Mouse (Mus musculus) liver, adult (tissue): Measurements from ENCODE around the gene Pus7.

ENCODE experiments used
- GATA4 ChIP-seq: IDR thresholded peaks from 2 replicates; pipeline ENCODE4 v1.6.1; 2014; ENCODE audit warnings: mild to moderate bottlenecking, low read length; ENCODE audit not compliant: insufficient replicate concordance

Pus7 gene

DNA sequence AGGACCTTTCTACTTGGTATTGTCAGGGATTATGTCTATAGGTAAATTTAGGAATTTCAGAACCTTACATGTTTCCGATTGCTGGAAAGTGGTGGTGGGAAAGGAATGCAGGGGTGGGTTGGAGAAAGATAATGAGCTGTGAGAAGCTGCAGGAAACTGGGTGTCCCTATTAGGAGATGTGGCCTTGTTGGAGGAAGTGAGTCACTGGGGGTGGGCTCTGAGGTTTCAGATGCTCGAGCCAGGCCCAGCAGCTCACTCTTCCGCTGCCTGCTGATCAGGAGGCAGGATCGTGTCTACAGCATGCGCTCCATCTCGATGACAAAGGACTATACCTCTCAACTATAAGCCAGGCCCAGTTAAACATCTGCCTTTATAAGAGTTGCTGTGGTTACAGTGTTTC, 9.3 kb downstream of the Pus7 start:
- no peak for TF ChIP-seq GATA4

GRCm38 (mm10) chr5:23771105-23771504, 12.4 kb downstream of the Pus7 start:
- no peak for TF ChIP-seq GATA4

DNA sequence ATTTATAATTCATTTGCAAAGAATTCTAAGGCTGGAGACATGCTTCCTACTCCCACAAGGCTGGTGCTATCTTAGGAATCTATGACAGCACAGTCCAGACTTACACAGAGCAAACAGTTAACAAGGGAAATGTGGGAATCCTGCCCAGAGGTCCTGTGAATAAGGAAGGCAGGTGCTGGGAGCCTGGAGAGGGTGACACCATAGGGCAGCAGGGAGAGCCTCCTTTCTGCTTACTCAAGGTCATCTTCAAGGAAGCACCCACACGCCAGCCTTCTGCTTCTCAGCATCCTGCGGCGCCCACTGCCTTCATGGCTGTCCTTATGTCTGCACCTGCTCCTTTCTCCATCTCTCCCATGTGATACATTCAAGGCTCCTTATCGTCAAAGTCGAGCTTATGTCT, 19.0 kb downstream of the Pus7 start:
- TF ChIP-seq GATA4, result no peak

DNA sequence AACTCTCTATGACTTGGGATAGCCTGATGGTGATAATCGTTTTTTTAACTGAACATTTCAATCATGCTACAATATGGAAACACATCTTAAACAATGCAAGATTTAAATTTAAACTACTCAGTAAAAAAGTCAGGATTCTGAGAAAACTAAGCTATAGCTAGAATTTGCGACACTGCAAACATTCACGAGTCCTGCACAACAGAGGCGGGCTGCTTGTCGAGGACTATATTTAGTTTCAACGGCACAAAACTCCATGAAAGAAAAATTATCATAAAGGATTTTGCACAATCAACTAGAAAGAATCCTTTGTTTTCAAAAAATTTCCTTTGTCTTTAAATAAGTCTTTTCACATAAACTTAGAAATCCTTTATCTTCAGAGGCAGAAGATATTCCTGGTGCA, 21.0 kb downstream of the Pus7 start:
- TF ChIP-seq GATA4, result no peak

- TF ChIP-seq GATA4, result no peak
Measured at GRCm38 (mm10) chr5:23758633-23759032, 24.9 kb downstream of the Pus7 start.

- no peak for TF ChIP-seq GATA4
Measured at GRCm38 (mm10) chr5:23756368-23756767, 27.1 kb downstream of the Pus7 start.

- TF ChIP-seq GATA4, result no peak
Measured at GRCm38 (mm10) chr5:23755591-23755990, 27.9 kb downstream of the Pus7 start.

DNA sequence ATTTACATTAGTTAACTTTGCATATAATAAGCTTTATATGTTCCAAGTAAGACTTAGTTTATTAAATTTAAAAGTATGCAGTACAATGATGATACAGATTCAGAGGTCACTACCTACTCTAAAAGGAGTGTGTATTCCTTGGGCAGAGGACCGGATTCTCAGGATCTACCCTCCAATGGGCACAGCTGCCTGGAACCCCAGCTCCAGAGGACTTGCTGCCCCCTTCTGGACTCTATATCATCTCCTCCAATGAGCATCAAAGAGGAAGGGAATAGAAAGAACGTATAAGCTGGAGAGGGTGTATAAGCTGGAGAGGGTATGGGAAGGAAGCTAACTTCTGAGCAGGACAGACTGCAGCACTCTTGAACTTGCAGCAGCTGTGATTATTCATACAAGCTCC, 33.6 kb downstream of the Pus7 start:
- TF ChIP-seq GATA4, result no peak

GRCm38 (mm10) chr5:23743261-23743660, 40.2 kb downstream of the Pus7 start:
- TF ChIP-seq GATA4, result no peak

DNA sequence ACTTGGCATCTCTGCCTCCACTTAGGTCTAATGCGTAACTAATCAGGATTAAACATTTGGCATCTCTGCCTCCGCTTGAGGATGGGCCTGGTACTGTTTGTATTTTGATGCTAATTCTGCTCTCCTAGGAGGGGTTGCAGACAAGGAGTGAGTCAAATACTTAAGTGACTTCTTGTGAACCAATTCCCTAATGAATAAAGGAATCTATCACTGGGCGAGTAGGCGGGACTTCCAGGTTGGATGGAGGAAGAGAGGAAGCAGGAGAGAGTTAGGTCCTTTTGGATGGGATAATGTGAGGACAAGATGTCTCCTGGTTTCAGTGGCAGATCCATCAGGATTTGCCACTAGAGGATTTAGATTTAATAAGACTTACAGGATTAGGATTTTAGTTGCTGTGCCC, 46.4 kb downstream of the Pus7 start:
- TF ChIP-seq GATA4, result no peak

DNA sequence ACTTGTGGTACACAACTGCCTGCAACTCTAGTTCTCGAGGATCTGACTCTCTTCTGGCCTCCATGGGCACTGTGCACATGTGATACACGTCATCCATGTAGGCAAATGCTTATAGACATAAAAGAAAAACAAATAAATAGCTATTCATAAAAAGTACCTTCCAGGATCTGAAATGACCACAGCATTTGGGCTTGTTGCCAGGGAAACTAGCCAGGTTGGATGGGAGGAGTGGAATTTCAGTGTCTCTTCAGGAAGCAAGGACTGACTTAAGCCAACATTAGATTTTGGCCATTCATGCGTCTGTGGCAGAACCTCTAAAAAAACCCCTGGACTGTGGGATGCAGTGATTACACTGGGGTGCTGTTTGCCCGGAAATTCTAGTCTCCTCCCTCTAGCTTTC, 47.1 kb downstream of the Pus7 start:
- TF ChIP-seq GATA4, result no peak

DNA sequence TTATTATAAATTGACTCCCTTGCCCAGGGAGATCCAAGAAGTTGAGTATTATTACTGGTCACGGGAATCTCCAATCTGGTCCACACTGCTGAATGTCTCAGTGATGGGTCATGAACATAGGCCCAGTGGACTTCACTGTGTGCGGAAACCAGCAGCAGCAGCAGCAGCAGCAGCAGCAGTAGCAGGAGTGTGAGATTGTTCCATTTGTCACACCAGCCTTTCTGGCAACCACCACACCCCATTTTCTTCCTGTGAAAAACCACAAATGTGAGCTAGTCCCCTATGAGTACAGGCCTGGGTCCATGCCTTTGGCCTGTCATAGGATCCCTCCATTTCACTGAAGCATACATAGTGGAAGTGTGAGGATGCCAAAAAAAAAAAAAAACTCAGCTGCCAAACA, 61.6 kb downstream of the Pus7 start:
- no peak for TF ChIP-seq GATA4

DNA sequence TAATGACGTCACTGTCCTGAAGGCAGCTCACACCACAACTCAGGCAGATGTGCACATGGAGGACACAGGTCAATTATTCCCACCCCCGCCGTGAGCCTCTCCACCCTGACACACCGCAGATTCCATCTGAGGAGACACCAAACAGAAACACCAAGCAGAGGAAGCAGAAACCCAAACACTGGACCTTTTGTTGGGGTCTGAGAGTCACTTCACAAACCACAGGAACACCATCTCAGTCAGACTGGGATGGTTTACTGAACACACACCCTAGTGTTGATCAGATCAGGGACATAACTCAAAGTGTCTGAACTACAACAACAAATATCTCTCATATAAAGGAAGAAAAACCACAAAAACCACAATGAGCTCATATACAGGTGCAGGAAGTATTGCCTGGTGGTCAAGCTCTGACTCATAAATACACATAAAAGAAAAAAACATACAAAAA, 64.6 kb downstream of the Pus7 start:
- no peak for TF ChIP-seq GATA4

DNA sequence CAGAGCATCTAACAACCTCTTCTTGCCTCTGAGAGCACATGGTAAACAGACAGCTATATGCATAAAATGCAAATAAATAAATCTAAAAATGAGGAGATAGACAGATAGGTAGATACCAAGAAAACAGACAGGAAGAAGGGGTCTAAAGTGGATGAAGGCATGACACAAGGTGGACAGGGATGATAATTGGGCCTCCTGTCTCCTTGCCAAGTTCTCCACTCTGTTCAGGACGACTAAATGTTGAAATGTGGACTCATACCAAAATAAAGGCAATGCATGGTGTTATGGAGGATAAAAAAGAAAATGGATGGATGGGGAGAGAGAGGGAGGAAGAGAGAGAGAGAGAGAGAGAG, 65.4 kb downstream of the Pus7 start:
- TF ChIP-seq GATA4, result no peak

GRCm38 (mm10) chr5:23717469-23718181, 65.9 kb downstream of the Pus7 start:
- TF ChIP-seq GATA4, result no peak

GRCm38 (mm10) chr5:23713401-23714335, 69.8 kb downstream of the Pus7 start:
- no peak for TF ChIP-seq GATA4
